Mouse (Mus musculus): ENCODE results near the gene Cnot1.
A peak's percentile ranks its signal among the peaks of the same experiment; 100 is the strongest.

GRCm38 (mm10) chr8:95697128-95697527, 110.1 kb downstream of the Cnot1 start:
- TF ChIP-seq POLR2A (IDR thresholded peaks at IDR 0.05; ENCODE audit: insufficient read depth, low read depth, low read length): no peak; the same call in 1 of the 2 replicates
- TF ChIP-seq CTCF (IDR thresholded peaks at IDR 0.05; ENCODE audit: insufficient read depth, low read depth, low read length): peak; percentile 71

Measured in olfactory bulb, adult 2 months (tissue).